Mouse (Mus musculus) midbrain, postnatal 0 days (tissue): ENCODE measurements around the gene Fam196b. TPM values are rescaled to one million over a fixed set of nuclear protein-coding genes. Genes with fewer than 3 reads are reported as not detected.

ENCODE experiments used
- ATAC-seq: fragments of 200-750 bp; cut with Nextera tagmentation; 2 replicates; pipeline ENCODE4 v1.8.0; 2017; ENCODE audit warnings: moderate number of reproducible peaks, mild to moderate bottlenecking, moderate TSS enrichment, moderate library complexity; ENCODE audit not compliant: low FRiP score
- DNase-seq: peaks from one replicate; pipeline ENCODE4 v3.0.0-alpha.2; 2015; ENCODE audit warnings: low spot score
- H3K27ac ChIP-seq: fragments of 300-500 bp; sonication (generic); 2 replicates; pipeline ENCODE4 v1.5.1; 2014; ENCODE audit warnings: low read depth, mild to moderate bottlenecking, low read length, mixed read lengths
- H3K27me3 ChIP-seq: fragments of 300-500 bp; sonication (generic); 2 replicates; pipeline ENCODE4 v1.6.1; 2014; ENCODE audit warnings: low read length, control low read depth, mixed read lengths; ENCODE audit not compliant: insufficient read depth
- H3K36me3 ChIP-seq: fragments of 300-500 bp; sonication (generic); 2 replicates; pipeline ENCODE4 v1.6.1; 2014; ENCODE audit warnings: low read length, control low read depth, mixed read lengths; ENCODE audit not compliant: insufficient read depth
- H3K4me1 ChIP-seq: fragments of 300-500 bp; sonication (generic); 2 replicates; pipeline ENCODE4 v1.6.1; 2014; ENCODE audit warnings: mild to moderate bottlenecking, control low read depth, antibody characterized with exemption, low read length, mixed read lengths; ENCODE audit not compliant: insufficient read depth
- H3K4me2 ChIP-seq: fragments of 300-500 bp; sonication (generic); 2 replicates; pipeline ENCODE4 v1.6.1; 2014; ENCODE audit warnings: low read depth, mild to moderate bottlenecking, low read length, mixed read lengths; ENCODE audit not compliant: poor library complexity, severe bottlenecking
- H3K4me3 ChIP-seq: fragments of 300-500 bp; sonication (generic); 2 replicates; pipeline ENCODE4 v1.5.1; 2014; ENCODE audit warnings: low read depth, mild to moderate bottlenecking, low read length, moderate library complexity
- H3K9ac ChIP-seq: fragments of 300-500 bp; sonication (generic); replicated peaks from 2 replicates; pipeline ENCODE4 v1.6.1; 2014; ENCODE audit warnings: mild to moderate bottlenecking, low read length, moderate library complexity, mixed read lengths; ENCODE audit not compliant: poor library complexity, severe bottlenecking
- H3K9me3 ChIP-seq: fragments of 300-500 bp; sonication (generic); 2 replicates; pipeline ENCODE4 v1.6.1; 2016; ENCODE audit warnings: low read length, control low read depth
- CTCF ChIP-seq: IDR thresholded peaks from 2 replicates; pipeline ENCODE4 v1.5.1; 2016; ENCODE audit warnings: antibody characterized with exemption, mild to moderate bottlenecking
- WGBS: fragments of 180-500 bp; shearing (Covaris S2); extraction: QIAGEN DNeasy Blood & Tissue Kit; methylation state at CpG from one replicate; pipeline ENCODE4 v1.1.7; 2014; 5-methylcytosine and 5-hydroxymethylcytosine counted together
- polyA plus RNA-seq: library from polyadenylated mRNA; unstranded; fragments of >200 nt; fragmentation: Nextera tagmentation; extraction: Ambion mirVana; gene quantifications from 2 replicates; pipeline ENCODE4 v1.2.1, GENCODE M21; 2015
- total RNA-seq: library from RNA; depleted of rRNA; stranded (reverse); fragments of >200 nt; gene quantifications from 2 replicates; pipeline ENCODE4 v1.2.3, GENCODE M21; 2014

Gene Fam196b
- total and polyA plus RNA-seq, 2 experiments from 2014 or later: 3.2 to 10.1 TPM

DNA sequence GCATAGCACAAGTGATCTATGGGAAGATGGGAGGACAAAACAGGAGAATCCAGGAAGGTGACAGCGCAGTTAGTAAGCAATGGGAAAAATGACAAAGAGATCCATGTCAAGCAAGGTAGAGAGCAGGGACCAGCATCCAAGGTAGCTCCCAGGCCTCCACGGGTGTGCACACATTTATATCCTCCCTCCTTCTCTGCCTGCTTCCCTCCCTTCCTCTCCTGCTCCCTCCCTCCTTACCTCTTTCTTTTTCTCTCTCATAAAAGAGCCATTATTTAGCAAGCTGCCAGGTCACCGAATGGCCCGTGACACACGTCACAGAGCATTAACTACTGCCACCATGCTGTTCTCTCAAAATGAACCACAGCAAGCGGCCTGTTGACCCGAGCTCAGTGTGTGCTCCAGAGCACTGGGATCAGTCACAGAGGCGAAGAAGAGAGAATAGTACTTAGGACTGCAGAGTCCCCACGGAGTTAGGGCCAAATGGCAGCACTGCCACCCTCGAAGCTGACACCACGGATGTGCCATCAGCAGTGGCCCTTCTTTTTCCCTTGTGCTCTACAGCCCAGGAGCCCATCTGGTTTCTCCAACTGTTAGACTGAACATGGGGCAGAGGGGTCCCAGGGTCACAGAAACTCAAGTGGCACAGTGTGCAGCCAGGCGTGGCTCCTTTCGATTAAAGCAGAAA, 30.4 kb upstream of the Fam196b start:
- 28% methylated on average over 13 of the region's 13 CpGs for WGBS
- ATAC-seq: no peak

DNA sequence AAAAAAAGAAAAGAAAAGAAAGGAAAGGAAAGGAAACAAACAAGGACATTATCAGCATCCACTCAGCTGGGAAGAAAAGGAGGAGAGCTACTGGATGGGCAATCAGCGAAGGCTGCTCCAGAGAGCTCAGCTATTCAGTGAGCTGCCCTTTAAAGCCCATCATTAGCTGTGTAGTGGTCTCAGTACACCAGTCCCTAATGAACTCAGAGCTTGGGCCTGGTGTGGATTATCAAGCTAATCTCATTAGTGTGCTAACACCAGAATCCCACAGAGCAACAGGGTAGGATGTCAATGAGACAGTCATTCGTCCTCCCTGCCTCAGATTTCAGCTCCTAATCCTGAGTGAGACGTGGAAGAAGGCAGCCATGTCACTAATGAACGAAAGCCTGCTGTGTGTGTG, 24.4 kb upstream of the Fam196b start:
- WGBS: 23% methylated on average over 4 of the region's 4 CpGs
- peaks cover 6% of the 10 kb centered on the region; the same call in 1 of the 2 replicates for H3K27me3 ChIP-seq
- no peak overlapping the region for H3K9ac ChIP-seq
- no peak overlapping the region for H3K27ac ChIP-seq
- TF ChIP-seq CTCF: no peak
- DNase-seq (no peak), ATAC-seq (no peak)
- H3K9me3 ChIP-seq: no peaks in the 10 kb centered on the region
- H3K4me2 ChIP-seq: no peak overlapping the region
- H3K4me3 ChIP-seq: no peak overlapping the region
- H3K36me3 ChIP-seq: no peaks in the 10 kb centered on the region
- H3K4me1 ChIP-seq: no peaks in the 10 kb centered on the region; the same call in 1 of the 2 replicates

More for the DNA sequence above, 30.4 kb upstream of the Fam196b start:
- Histone ChIP-seq H3K4me1 (no peaks in the 10 kb centered on the region), H3K27me3 (peaks cover 6% of the 10 kb centered on the region; the same call in 1 of the 2 replicates), H3K36me3 (no peaks in the 10 kb centered on the region), H3K4me2 (no peak overlapping the region), H3K4me3 (no peak overlapping the region), H3K9ac (no peak overlapping the region), H3K27ac (no peak overlapping the region), H3K9me3 (no peaks in the 10 kb centered on the region)
- no peak for DNase-seq
- TF ChIP-seq CTCF: no peak

DNA sequence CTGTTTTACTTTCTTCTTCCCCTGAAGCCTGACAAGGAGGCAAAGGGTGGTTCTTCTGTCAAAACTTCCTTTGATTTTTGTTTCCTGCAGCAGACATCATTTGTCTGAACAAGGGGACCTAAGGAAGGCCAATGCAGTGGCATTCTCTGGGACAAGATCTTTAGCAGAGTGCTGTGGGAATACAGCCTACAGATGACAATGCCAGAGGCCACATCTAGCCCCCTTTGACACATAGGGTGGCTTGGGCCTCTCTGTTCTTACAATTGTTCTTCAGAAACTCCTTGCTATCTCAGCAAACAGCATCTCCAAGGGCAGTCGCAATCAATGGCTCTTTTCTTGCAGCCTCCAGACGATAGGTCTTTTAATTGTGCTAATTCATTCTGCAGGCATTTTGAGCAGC, 23.9 kb upstream of the Fam196b start:
- Histone ChIP-seq H3K9ac (no peak overlapping the region), H3K9me3 (no peaks in the 10 kb centered on the region), H3K4me2 (no peak overlapping the region), H3K27ac (no peak overlapping the region), H3K36me3 (no peaks in the 10 kb centered on the region), H3K4me3 (no peak overlapping the region), H3K27me3 (peaks cover 5% of the 10 kb centered on the region; the same call in 1 of the 2 replicates), H3K4me1 (no peaks in the 10 kb centered on the region; the same call in 1 of the 2 replicates)
- ATAC-seq: no peak
- TF ChIP-seq CTCF: no peak
- WGBS: 25% methylated on average over 2 of the region's 2 CpGs
- no peak for DNase-seq

DNA sequence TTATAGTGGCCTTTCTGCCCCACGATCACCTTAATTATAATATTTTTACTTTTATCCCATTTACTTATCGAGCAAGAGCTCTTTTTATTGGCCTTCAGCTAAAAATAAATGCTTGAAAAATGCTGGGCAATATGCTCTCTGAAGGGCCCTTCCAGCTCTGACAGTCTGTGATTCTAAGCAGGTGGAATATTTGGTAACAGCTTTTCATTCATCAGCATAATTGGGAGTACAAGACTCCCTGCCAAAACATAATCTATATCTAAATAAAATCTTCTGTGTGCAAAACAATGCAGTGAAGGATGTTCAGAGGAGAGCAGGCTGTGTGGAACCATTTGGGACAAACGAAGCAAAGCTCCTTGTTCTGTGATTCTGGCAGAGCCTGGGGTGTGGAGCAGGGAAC, 23.3 kb upstream of the Fam196b start:
- H3K4me3 ChIP-seq: no peak overlapping the region
- ATAC-seq (no peak), DNase-seq (no peak)
- no peak overlapping the region for H3K9ac ChIP-seq
- no peak for TF ChIP-seq CTCF
- H3K27ac ChIP-seq: no peak overlapping the region
- no peaks in the 10 kb centered on the region for H3K36me3 ChIP-seq
- H3K4me1 ChIP-seq: no peaks in the 10 kb centered on the region; the same call in 1 of the 2 replicates
- 42% methylated on average over 3 of the region's 3 CpGs for WGBS
- H3K4me2 ChIP-seq: no peak overlapping the region
- no peaks in the 10 kb centered on the region for H3K27me3 ChIP-seq
- H3K9me3 ChIP-seq: no peaks in the 10 kb centered on the region

DNA sequence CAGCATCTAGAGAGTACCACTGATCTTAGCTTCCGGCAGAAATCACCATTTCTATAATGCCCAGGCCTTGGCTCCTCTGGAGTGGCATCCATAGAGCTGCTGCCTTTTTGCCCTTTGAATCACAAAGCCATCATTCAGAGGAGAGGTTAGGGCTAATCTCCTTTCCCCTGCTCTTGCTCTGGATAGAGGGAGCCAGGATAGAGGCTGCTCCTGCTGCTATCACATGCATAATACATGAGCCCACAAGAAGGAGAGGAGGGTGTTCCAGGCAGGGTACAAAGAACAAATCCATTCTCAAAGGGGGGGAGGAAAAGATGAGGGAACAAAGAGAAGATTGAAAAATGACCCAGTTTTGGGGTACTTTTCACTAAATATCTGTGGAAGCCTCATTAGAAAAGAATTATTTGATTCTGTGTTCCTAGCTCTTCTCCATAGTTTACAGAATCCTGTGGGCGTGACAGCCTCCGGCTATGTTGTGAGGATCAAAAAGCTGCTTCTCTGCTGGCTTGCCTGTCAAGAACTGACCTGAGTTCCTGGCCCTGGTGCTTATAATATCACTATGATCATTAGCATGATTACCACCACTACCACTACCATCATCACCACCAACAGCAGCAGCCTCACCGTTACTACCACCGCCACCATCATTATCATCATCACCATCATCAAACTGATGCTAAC, 16.8 kb upstream of the Fam196b start:
- no peak for DNase-seq
- no peaks in the 10 kb centered on the region; the same call in 1 of the 2 replicates for H3K4me1 ChIP-seq
- H3K4me3 ChIP-seq: no peak overlapping the region
- peak; percentile 68 for ATAC-seq
- no peak for TF ChIP-seq CTCF
- no peak overlapping the region for H3K9ac ChIP-seq
- 31% methylated on average over 5 of the region's 5 CpGs for WGBS
- no peaks in the 10 kb centered on the region for H3K27me3 ChIP-seq
- H3K36me3 ChIP-seq: no peaks in the 10 kb centered on the region
- H3K27ac ChIP-seq: 0 out of 2 replicates have a peak overlapping the region, but pooled peaks have one; percentile 18
- H3K9me3 ChIP-seq: no peaks in the 10 kb centered on the region
- H3K4me2 ChIP-seq: no peak overlapping the region

DNA sequence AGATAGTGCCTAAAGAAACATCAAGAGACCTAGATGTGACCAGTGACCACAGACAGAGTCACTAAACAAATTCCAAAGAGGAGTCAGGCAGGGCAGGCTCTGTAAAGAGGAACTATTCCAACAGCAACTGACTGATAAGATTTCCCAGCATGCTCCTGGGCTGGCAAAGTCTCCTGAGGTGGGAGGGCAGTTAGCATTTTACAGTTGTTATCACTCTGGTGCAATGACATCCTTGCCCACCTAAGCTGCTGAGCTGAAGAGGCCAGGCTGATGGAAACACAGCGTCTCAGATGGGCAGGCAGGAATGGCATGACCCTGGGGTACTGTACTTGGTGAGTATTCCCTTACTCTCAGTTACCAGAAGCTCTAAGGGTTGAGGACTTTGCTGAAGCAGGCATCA, 15.1 kb upstream of the Fam196b start:
- 100% methylated on average over 1 of the region's 1 CpGs for WGBS

More for the DNA sequence above, 15.1 kb upstream of the Fam196b start:
- ATAC-seq (no peak), DNase-seq (no peak)
- Histone ChIP-seq H3K36me3 (no peaks in the 10 kb centered on the region), H3K4me1 (no peaks in the 10 kb centered on the region; the same call in 1 of the 2 replicates), H3K9ac (no peak overlapping the region), H3K4me2 (no peak overlapping the region), H3K27me3 (no peaks in the 10 kb centered on the region), H3K4me3 (no peak overlapping the region), H3K9me3 (no peaks in the 10 kb centered on the region), H3K27ac (no peak overlapping the region)
- no peak for TF ChIP-seq CTCF
